Mouse (Mus musculus) CH12.LX (cell line): ENCODE measurements around the gene Chga.

ENCODE experiments used
- CHD1 ChIP-seq: IDR thresholded peaks from 2 replicates; pipeline ENCODE4 v1.6.1; 2012; ENCODE audit warnings: low read depth, low read length, improper control_type of control experiment, inconsistent platforms
- CTCF ChIP-seq, 2 experiments: IDR thresholded peaks in 1 of 2; conservative IDR thresholded peaks in 1 of 2; 2 replicates each; pipeline ENCODE4 v1.5.1; 2011 to 2012; ENCODE audit warnings: low read depth in 2 of 2, low read length in 2 of 2, improper control_type of control experiment in 1 of 2, inconsistent platforms in 1 of 2, mild to moderate bottlenecking in 1 of 2, moderate library complexity in 1 of 2
- GABPA ChIP-seq: IDR thresholded peaks from 2 replicates; pipeline ENCODE4 v1.6.1; 2012; ENCODE audit warnings: low read depth, low read length, improper control_type of control experiment, inconsistent platforms; ENCODE audit not compliant: insufficient replicate concordance
- KAT2A ChIP-seq: IDR thresholded peaks from 2 replicates; pipeline ENCODE4 v1.6.1; 2012; ENCODE audit warnings: low read length, improper control_type of control experiment, inconsistent platforms; ENCODE audit not compliant: insufficient replicate concordance
- SMC3 ChIP-seq: IDR thresholded peaks from 2 replicates; pipeline ENCODE4 v1.6.1; 2011; ENCODE audit warnings: low read depth, low read length, improper control_type of control experiment

- TF ChIP-seq CTCF (conservative IDR thresholded peaks at IDR 0.05 in 1 of 2, IDR thresholded peaks at IDR 0.05 in 1 of 2; ENCODE audit: low read depth in 2 of 2, low read length in 2 of 2) (no peak), CHD1 (no peak), SMC3 (no peak), GABPA (no peak), KAT2A (no peak)
These were observed 45.6 kb downstream of the Chga start for GRCm38 (mm10) chr12:102600345-102600744.
